Mouse (Mus musculus): ENCODE results near the gene Wnt3a.

- TF ChIP-seq CTCF (IDR thresholded peaks at IDR 0.05; ENCODE audit: extremely low read depth, insufficient read depth, low read length) (no peak), POLR2A (IDR thresholded peaks at IDR 0.05; ENCODE audit: extremely low read depth, insufficient read depth, low read length) (no peak)
These were observed 17.6 kb upstream of the Wnt3a start for GRCm38 (mm10) chr11:59308164-59308542.
